Mouse (Mus musculus) MEL (cell line): ENCODE results near the gene Hs3st5. TPM values are rescaled to one million over a fixed set of nuclear protein-coding genes. Genes with fewer than 3 reads are reported as not detected.

Experiments
- DNase-seq: peaks from one replicate; pipeline ENCODE4 v3.0.0; 2011; ENCODE audit warnings: low read depth, low spot score
- H3K27ac ChIP-seq: 2 replicates; pipeline ENCODE4 v1.5.1; 2012; ENCODE audit warnings: low read depth, mild to moderate bottlenecking, control low read depth, low read length, moderate library complexity; ENCODE audit not compliant: control insufficient read depth
- H3K27me3 ChIP-seq, 2 experiments: fragments of 150-350 bp in 1 of 2; sonication (generic) in 1 of 2; 2 replicates each; pipeline ENCODE4 v1.6.1; 2012; ENCODE audit warnings: low read length in 2 of 2, mild to moderate bottlenecking in 2 of 2, improper control_type of control experiment in 1 of 2, moderate library complexity in 1 of 2; ENCODE audit not compliant: insufficient read depth in 2 of 2, control insufficient read depth in 1 of 2
- H3K36me3 ChIP-seq, 2 experiments: 2 replicates each; pipeline ENCODE4 v1.6.1; 2012 to 2014; ENCODE audit warnings: low read length in 2 of 2, improper control_type of control experiment in 1 of 2, inconsistent platforms in 1 of 2, mild to moderate bottlenecking in 1 of 2; ENCODE audit not compliant: insufficient read depth in 2 of 2, control insufficient read depth in 1 of 2
- H3K4me1 ChIP-seq, 2 experiments: fragments of 150-350 bp in 1 of 2; sonication (generic) in 1 of 2; 2 replicates each; pipeline ENCODE4 v1.6.1; 2012; ENCODE audit warnings: low read length in 2 of 2, improper control_type of control experiment in 1 of 2, mild to moderate bottlenecking in 1 of 2; ENCODE audit not compliant: insufficient read depth in 2 of 2, control insufficient read depth in 1 of 2
- H3K4me3 ChIP-seq, 2 experiments: fragments of 150-350 bp in 1 of 2; sonication (generic) in 1 of 2; 2 replicates each; pipeline ENCODE4 v1.5.1; 2012; ENCODE audit warnings: low read depth in 2 of 2, low read length in 2 of 2, mild to moderate bottlenecking in 2 of 2, moderate library complexity in 2 of 2, control low read depth in 1 of 2, improper control_type of control experiment in 1 of 2; ENCODE audit not compliant: control insufficient read depth in 1 of 2, insufficient read depth in 1 of 2
- H3K79me2 ChIP-seq: 2 replicates; pipeline ENCODE4 v1.6.1; 2012; ENCODE audit warnings: mild to moderate bottlenecking, low read length, moderate library complexity; ENCODE audit not compliant: control insufficient read depth, poor library complexity, insufficient read depth
- H3K9ac ChIP-seq: 2 replicates; pipeline ENCODE4 v1.6.1; 2012; ENCODE audit warnings: low read depth, mild to moderate bottlenecking, control low read depth, low read length, moderate library complexity; ENCODE audit not compliant: control insufficient read depth, poor library complexity, severe bottlenecking
- H3K9me3 ChIP-seq: fragments of 150-350 bp; sonication (generic); replicated peaks from 2 replicates; pipeline ENCODE4 v1.6.1; 2012; ENCODE audit warnings: mild to moderate bottlenecking, low read length, improper control_type of control experiment, moderate library complexity; ENCODE audit not compliant: insufficient read depth
- CTCF ChIP-seq, 3 experiments: IDR thresholded peaks in 2 of 3; conservative IDR thresholded peaks in 1 of 3; 2 replicates each; pipeline ENCODE4 v1.5.1; 2011 to 2012; ENCODE audit warnings: low read length in 3 of 3, low read depth in 2 of 3, mild to moderate bottlenecking in 2 of 3, improper control_type of control experiment in 1 of 3, inconsistent platforms in 1 of 3, mixed read lengths in 1 of 3, moderate library complexity in 1 of 3; ENCODE audit not compliant: control insufficient read depth in 1 of 3, insufficient read depth in 1 of 3, poor library complexity in 1 of 3, severe bottlenecking in 1 of 3
- ELF1 ChIP-seq: IDR thresholded peaks from 2 replicates; pipeline ENCODE4 v1.6.1; 2014; ENCODE audit warnings: low read depth, mild to moderate bottlenecking, inconsistent platforms, low read length, improper control_type of control experiment, moderate library complexity
- EP300 ChIP-seq, 2 experiments: IDR thresholded peaks; 2 replicates each; pipeline ENCODE4 v1.6.1; 2011; ENCODE audit warnings: improper control_type of control experiment in 2 of 2, low read length in 2 of 2, low read depth in 1 of 2, mild to moderate bottlenecking in 1 of 2
- HCFC1 ChIP-seq: IDR thresholded peaks from 2 replicates; pipeline ENCODE4 v1.6.1; 2012; ENCODE audit warnings: low read depth, mild to moderate bottlenecking, inconsistent platforms, low read length, improper control_type of control experiment, moderate library complexity
- KAT2A ChIP-seq: conservative IDR thresholded peaks from 2 replicates; pipeline ENCODE4 v1.6.1; 2012; ENCODE audit warnings: low read depth, low read length, improper control_type of control experiment, inconsistent platforms
- MAZ ChIP-seq: IDR thresholded peaks from 2 replicates; pipeline ENCODE4 v1.6.1; 2012; ENCODE audit warnings: low read depth, mild to moderate bottlenecking, inconsistent platforms, low read length, improper control_type of control experiment
- MYC ChIP-seq: IDR thresholded peaks from 2 replicates; pipeline ENCODE4 v1.6.1; 2011; ENCODE audit warnings: low read depth, mild to moderate bottlenecking, low read length, improper control_type of control experiment, moderate library complexity
- NRF1 ChIP-seq: IDR thresholded peaks from 2 replicates; pipeline ENCODE4 v1.6.1; 2014; ENCODE audit warnings: low read depth, mild to moderate bottlenecking, inconsistent platforms, low read length, improper control_type of control experiment, moderate library complexity; ENCODE audit not compliant: poor library complexity, insufficient read depth, severe bottlenecking
- POLR2AphosphoS5 ChIP-seq: IDR thresholded peaks from 2 replicates; pipeline ENCODE4 v1.6.1; 2012; ENCODE audit warnings: low read depth, borderline replicate concordance, mild to moderate bottlenecking, inconsistent platforms, low read length, moderate library complexity, mixed read lengths
- RAD21 ChIP-seq: IDR thresholded peaks from 2 replicates; pipeline ENCODE4 v1.6.1; 2011; ENCODE audit warnings: mild to moderate bottlenecking, low read depth, low read length, improper control_type of control experiment
- SIN3A ChIP-seq: IDR thresholded peaks from 2 replicates; pipeline ENCODE4 v1.6.1; 2012; ENCODE audit warnings: low read length, improper control_type of control experiment, inconsistent platforms
- USF1 ChIP-seq: IDR thresholded peaks from 2 replicates; pipeline ENCODE4 v1.6.1; 2014; ENCODE audit warnings: low read depth, mild to moderate bottlenecking, inconsistent platforms, low read length, improper control_type of control experiment, moderate library complexity
- ZC3H11A ChIP-seq: IDR thresholded peaks from 2 replicates; pipeline ENCODE4 v1.6.1; 2012; ENCODE audit warnings: low read depth, mild to moderate bottlenecking, inconsistent platforms, low read length, improper control_type of control experiment
- polyA plus RNA-seq, 2 experiments: library from polyadenylated mRNA; stranded (reverse) in 1 of 2; unstranded in 1 of 2; fragments of >175 nt in 1 of 2; fragments of >200 nt in 1 of 2; gene quantifications; 2 replicates each; pipeline versions ENCODE4 v1.2.1 to v1.2.4; 2012; ENCODE audit warnings: low replicate concordance in 2 of 2, low read depth in 1 of 2; ENCODE audit not compliant: insufficient read length in 2 of 2, insufficient read depth in 1 of 2, missing spikeins in 1 of 2
- total RNA-seq: library from RNA; depleted of rRNA; stranded (reverse); fragments of 300-350 nt; gene quantifications from 2 replicates; pipeline ENCODE4 v1.2.3, GENCODE M21; 2012

Hs3st5 gene
- total and polyA plus RNA-seq, 3 experiments = not detected

DNA sequence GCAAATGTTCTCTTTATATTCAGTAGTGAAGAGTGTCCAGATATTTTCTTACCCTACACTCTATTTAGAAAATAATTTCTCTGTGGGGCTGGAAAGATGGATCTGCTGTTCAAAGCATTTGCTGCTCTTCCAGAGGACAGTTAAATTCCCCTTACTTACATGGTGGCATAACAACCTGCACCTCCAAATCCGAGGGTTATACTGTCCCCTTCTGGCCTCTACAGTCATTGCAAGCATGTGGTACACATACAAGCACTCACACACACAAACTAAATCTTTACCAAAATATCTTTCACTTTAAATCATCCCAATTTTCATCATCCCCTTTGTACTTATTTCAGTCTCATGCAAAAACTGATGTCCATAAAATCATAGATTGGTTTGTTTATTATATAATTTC, 275.0 kb downstream of the Hs3st5 start:
- Histone ChIP-seq H3K4me1 (no peaks in the 10 kb centered on the region), H3K27me3 (no peaks in the 10 kb centered on the region), H3K36me3 (no peaks in the 10 kb centered on the region), H3K9me3 (no peaks in the 10 kb centered on the region), H3K9ac (no peak overlapping the region), H3K79me2 (no peaks in the 10 kb centered on the region), H3K27ac (no peak overlapping the region), H3K4me3 (no peak overlapping the region)
- no peak for DNase-seq
- TF ChIP-seq CTCF (IDR thresholded peaks at IDR 0.05 in 2 of 3, conservative IDR thresholded peaks at IDR 0.05 in 1 of 3; ENCODE audit: control insufficient read depth in 1 of 3, insufficient read depth in 1 of 3, low read depth in 2 of 3, low read length in 3 of 3, poor library complexity in 1 of 3, severe bottlenecking in 1 of 3) = peak in 1 of 3 experiments; percentile 24; a peak in 3 of 6 replicates
- TF ChIP-seq ELF1 = no peak

DNA sequence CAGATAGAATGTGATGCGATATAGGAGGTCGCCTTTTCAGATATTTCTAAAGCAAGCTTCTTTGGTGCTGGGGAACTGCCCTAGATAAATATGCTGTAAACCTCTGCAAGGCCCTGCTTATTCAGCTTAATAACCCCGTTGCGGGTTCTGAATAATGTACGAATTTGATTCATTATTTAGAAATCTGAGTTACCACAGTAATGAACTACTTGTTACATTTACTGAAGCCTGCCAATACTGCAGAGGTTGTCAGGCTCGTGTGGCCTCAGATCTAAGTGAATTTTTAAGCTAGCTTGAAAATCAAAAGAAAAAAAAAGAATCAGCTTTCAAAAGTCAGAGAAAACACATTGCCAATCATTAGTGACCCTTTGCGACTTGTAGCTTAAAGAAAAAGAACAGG, 280.4 kb downstream of the Hs3st5 start:
- Histone ChIP-seq H3K9ac (no peak overlapping the region), H3K36me3 (no peaks in the 10 kb centered on the region), H3K4me1 (no peaks in the 10 kb centered on the region), H3K27ac (no peak overlapping the region), H3K4me3 (no peak overlapping the region), H3K9me3 (no peaks in the 10 kb centered on the region), H3K27me3 (no peaks in the 10 kb centered on the region), H3K79me2 (no peaks in the 10 kb centered on the region)
- TF ChIP-seq MYC = no peak
- no peak for TF ChIP-seq HCFC1
- TF ChIP-seq USF1 = no peak
- no peak for TF ChIP-seq SIN3A
- no peak for TF ChIP-seq ZC3H11A
- TF ChIP-seq NRF1 = no peak
- TF ChIP-seq KAT2A = no peak
- TF ChIP-seq MAZ = no peak
- no peak for TF ChIP-seq EP300 (IDR thresholded peaks at IDR 0.05; ENCODE audit: low read depth in 1 of 2, low read length in 2 of 2)
- no peak for DNase-seq

DNA sequence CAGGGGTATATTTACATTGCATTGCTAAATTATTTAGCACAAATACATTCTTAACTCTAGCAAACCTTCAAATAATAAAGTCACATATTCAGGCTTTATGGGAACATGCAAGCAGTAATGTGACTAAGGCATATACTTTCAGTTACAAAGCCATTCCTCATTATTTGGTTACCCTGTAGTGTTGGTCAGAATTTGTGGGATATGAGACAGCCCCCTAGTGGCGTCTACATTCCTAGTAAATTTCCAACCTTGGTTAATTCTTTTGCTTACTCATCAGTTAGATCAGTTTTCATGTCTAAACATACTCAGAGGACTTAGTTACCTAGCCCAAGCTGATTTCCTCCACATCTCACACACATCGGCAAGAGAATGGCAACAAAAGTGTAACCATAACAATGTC, 285.2 kb downstream of the Hs3st5 start:
- Histone ChIP-seq H3K27me3 (no peaks in the 10 kb centered on the region), H3K4me1 (no peaks in the 10 kb centered on the region), H3K27ac (no peak overlapping the region), H3K4me3 (no peak overlapping the region), H3K36me3 (no peaks in the 10 kb centered on the region), H3K9ac (no peak overlapping the region), H3K9me3 (no peaks in the 10 kb centered on the region), H3K79me2 (no peaks in the 10 kb centered on the region)
- DNase-seq = peak; percentile 5
- TF ChIP-seq CTCF (IDR thresholded peaks at IDR 0.05 in 2 of 3, conservative IDR thresholded peaks at IDR 0.05 in 1 of 3; ENCODE audit: control insufficient read depth in 1 of 3, insufficient read depth in 1 of 3, low read depth in 2 of 3, low read length in 3 of 3, poor library complexity in 1 of 3, severe bottlenecking in 1 of 3) (peak in 1 of 3 experiments; percentile 20; a peak in 1 of 6 replicates), POLR2AphosphoS5 (no peak), RAD21 (peak; percentile 13), NRF1 (no peak)
